Mouse (Mus musculus) lung, postnatal 36 days (tissue): ENCODE measurements at regions not wholly inside any gene's neighbourhood (a gene's known extent, or its start where the extent isn't known, plus 50 kb on each side); places are given as distances from the start of the nearest gene placed in this dataset.

Experiments used
- DNase-seq: peaks from one replicate; pipeline ENCODE4 v3.0.0; 2022; ENCODE audit warnings: mixed read lengths

- DNase-seq, result no peak
Measured at GRCm38 (mm10) chr5:4697346-4698095, 60.3 kb downstream of the Fzd1 start.

GRCm38 (mm10) chr5:4696701-4697100, 61.1 kb downstream of the Fzd1 start:
- DNase-seq, result no peak

- no peak for DNase-seq
Measured at GRCm38 (mm10) chr5:4689130-4689529, 68.7 kb downstream of the Fzd1 start.

- peak; percentile 24 for DNase-seq
Measured at GRCm38 (mm10) chr5:4675316-4675715, 82.5 kb downstream of the Fzd1 start.

- DNase-seq, result no peak
Measured at GRCm38 (mm10) chr5:4666381-4666780, 91.5 kb downstream of the Fzd1 start.

GRCm38 (mm10) chr5:4665978-4666377, 91.9 kb downstream of the Fzd1 start:
- no peak for DNase-seq

- DNase-seq, result no peak
Measured at GRCm38 (mm10) chr5:4664918-4665317, 92.9 kb downstream of the Fzd1 start.

- DNase-seq, result no peak
Measured at GRCm38 (mm10) chr5:4664488-4664887, 93.3 kb downstream of the Fzd1 start.

GRCm38 (mm10) chr5:4662198-4662585, 95.6 kb downstream of the Fzd1 start:
- DNase-seq, result peak; percentile 19

- peak; percentile 57 for DNase-seq
Measured at GRCm38 (mm10) chr5:4661420-4662197, 96.2 kb downstream of the Fzd1 start.

GRCm38 (mm10) chr5:4657982-4658381, 99.9 kb downstream of the Fzd1 start:
- peak; percentile 29 for DNase-seq

- peak; percentile 9 for DNase-seq
Measured at GRCm38 (mm10) chr5:4654186-4654585, 103.6 kb downstream of the Fzd1 start.

GRCm38 (mm10) chr5:4651167-4651955, 106.5 kb downstream of the Fzd1 start:
- no peak for DNase-seq

GRCm38 (mm10) chr5:4650709-4651108, 107.1 kb downstream of the Fzd1 start:
- DNase-seq, result no peak

GRCm38 (mm10) chr5:4649858-4650556, 107.8 kb downstream of the Fzd1 start:
- DNase-seq, result peak; percentile 11

GRCm38 (mm10) chr5:4641041-4641440, 116.8 kb downstream of the Fzd1 start:
- no peak for DNase-seq

- no peak for DNase-seq
Measured at GRCm38 (mm10) chr5:4633763-4634162, 124.1 kb downstream of the Fzd1 start.

GRCm38 (mm10) chr5:4625206-4625605, 132.6 kb downstream of the Fzd1 start:
- DNase-seq, result no peak

- no peak for DNase-seq
Measured at GRCm38 (mm10) chr5:4623625-4624024, 134.2 kb downstream of the Fzd1 start.

GRCm38 (mm10) chr5:4620513-4621210, 137.2 kb downstream of the Fzd1 start:
- DNase-seq, result no peak

GRCm38 (mm10) chr5:4615233-4615632, 142.6 kb downstream of the Fzd1 start:
- no peak for DNase-seq

- DNase-seq, result no peak
Measured at GRCm38 (mm10) chr5:4597471-4597870, 160.4 kb downstream of the Fzd1 start.
